Mouse (Mus musculus) inflammation-experienced regulatory T-cells, adult 6 months (primary cell): ENCODE measurements around the gene Ndufb7. TPM values are rescaled to one million over a fixed set of nuclear protein-coding genes. Genes with fewer than 3 reads are reported as not detected.

Experiments
- ATAC-seq: one replicate; pipeline ENCODE4 v1.8.0; 2017
- polyA plus RNA-seq, 3 experiments: library from polyadenylated mRNA; unstranded; fragments of 100-300 nt; shearing (Covaris generic); gene quantifications; one replicate each; pipeline ENCODE4 v1.2.1; 2017

The Ndufb7 gene
- polyA plus RNA-seq, 3 experiments from 2014 or later, result 284 to 389 (median 291) TPM

DNA sequence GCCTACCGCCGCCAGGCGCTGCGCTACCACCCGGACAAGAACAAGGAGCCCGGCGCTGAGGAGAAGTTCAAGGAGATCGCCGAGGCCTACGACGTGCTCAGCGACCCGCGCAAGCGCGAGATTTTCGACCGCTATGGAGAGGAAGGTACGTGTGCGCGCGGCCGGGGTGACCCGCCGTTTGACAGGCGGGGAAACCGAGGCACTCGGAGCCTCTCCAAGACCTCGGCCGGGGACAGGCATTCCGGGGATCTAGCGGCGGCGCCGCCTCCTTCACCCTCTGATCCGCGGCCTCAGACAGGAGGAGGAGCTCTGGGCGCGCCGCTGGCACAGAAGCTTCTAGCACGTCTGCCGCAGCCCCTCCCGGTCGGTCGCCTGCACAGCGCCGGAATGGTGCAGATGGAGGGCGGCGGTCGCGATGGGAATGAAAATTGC is 41.9 kb downstream of the Ndufb7 start:
- ATAC-seq, result peak; percentile 53

DNA sequence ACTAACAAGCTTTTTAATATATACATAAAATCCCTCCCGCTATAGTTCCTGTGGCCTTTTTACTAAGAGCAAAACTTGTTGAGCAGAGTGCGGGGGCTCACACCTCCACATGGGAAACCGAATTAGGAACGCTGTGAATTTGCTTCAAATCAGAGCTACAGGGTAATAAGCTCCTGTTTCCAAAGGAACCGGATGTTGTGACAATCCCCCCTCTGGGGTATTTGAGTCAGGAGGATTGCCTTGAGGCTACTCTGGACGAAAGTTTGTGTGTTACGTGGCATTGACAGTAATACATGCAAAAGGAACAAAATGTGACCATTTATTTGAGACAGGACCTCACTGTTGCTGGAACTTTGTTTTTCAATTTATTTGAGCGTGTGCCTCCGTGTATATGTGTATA is 42.6 kb downstream of the Ndufb7 start:
- ATAC-seq, result no peak

DNA sequence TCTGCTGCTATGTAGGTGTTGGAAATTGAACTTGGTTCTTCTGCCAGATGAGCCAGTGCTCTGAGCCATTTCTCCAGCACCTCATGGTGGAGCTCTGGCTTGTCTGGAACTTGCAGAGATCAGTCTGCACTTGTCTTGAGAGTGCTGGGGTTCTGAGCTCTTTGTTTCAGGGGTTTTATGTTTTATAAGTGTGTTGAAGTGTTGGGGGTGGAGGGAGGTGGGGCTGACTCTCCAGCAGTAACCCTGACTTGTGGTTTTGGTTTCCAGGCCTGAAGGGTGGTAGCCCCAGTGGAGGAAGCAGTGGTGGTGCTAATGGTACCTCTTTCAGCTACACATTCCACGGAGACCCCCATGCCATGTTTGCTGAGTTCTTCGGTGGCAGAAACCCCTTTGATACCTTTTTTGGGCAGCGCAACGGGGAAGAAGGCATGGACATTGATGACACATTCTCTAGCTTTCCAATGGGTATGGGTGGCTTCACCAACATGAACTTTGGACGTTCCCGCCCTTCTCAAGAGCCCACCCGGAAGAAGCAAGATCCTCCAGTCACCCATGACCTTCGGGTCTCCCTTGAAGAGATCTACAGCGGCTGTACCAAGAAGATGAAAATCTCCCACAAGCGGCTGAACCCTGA is 43.2 kb downstream of the Ndufb7 start:
- ATAC-seq, result no peak

DNA sequence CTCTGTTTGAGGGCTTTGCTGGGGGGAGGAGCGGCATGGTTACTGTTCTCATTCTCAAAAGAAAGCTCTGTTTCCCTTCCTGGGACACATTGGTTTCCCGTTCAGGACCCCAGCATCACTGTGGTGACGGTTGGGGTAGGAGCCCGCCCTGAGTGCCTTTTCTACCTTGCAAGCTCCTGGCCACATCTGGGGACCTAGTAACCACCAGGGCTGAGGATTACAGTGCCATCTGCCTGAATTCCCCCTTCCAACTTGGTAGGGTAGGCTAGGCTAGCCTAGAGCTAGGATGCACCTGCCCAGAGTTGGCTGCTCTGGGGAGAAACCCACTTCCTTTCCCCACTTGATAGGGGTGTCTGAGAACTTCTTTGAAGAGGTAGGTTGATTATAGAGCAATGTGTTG is 45.5 kb downstream of the Ndufb7 start:
- no peak for ATAC-seq

DNA sequence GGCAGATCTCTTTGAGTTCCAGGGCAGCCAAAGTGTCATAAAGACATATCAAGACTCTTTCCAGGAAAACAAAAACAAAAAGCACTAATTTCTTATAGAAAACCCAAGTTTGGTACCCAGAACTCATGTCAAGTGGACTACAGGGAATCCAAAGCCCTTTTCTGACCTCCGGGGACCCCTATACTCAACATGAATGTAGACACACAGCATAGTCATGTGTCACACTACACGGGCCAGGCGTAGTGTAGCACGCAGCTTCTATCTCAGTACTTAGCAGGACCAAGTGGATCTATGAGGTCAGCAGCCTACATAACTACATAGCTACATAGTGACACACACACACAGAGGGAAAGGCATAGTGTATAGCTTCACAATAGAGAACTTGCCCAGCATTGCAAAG is 47.2 kb downstream of the Ndufb7 start:
- no peak for ATAC-seq

DNA sequence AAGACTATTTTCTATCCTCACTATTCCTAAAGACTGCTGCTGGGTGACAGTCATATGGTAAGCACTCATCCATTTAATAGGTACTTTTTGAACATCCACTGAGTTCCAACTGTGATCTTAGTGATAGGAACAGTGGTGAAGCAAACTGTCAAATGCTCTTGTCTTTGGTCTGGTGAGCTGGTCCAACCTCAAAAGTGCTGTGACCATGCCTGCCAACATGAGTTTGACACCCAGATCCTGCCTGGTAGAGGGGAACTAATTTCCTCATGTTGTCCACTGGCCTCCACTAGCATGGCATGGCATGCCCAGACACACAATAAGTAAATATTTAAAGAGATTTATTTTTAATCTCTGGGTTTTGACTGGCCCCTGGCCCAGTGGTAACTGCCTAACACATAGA is 50.2 kb downstream of the Ndufb7 start:
- no peak for ATAC-seq

DNA sequence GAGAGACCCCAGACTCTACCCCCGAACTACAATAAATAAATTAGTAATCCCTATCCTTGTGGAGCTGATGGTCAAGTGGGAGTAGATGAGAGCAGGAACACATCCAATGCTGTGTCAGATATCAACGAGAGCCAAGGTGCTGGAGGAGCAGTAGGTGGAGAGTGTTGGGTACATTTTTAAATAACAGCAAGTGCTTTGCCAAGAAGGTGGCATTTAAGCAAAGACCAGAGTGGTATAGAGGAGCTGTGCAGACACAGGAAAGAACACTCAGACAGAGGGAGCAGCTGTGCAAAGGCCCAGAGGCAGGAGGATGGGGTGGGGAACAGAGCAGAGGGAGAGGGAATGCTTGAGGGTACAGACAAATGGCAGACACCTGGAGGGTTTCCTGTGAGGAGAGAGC is 50.6 kb downstream of the Ndufb7 start:
- no peak for ATAC-seq

DNA sequence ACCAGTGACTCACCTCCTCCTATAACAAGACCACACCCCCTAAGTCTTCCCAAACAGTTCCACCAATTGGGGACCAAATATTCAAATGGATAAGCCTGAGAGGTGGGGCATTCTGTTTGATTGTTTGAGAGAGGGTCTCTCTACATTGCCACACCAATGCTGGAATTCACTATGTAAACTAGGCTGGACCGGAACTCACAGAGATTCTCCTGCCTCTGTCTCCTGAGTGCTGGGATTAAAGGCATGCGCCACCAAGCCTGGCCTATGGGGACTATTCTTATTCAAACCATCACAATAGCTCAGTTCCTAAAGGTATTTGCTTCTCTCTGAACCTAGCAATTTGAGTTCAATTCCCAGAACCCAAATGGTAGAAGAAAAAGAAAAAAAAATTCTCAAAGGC is 52.1 kb downstream of the Ndufb7 start:
- no peak for ATAC-seq

DNA sequence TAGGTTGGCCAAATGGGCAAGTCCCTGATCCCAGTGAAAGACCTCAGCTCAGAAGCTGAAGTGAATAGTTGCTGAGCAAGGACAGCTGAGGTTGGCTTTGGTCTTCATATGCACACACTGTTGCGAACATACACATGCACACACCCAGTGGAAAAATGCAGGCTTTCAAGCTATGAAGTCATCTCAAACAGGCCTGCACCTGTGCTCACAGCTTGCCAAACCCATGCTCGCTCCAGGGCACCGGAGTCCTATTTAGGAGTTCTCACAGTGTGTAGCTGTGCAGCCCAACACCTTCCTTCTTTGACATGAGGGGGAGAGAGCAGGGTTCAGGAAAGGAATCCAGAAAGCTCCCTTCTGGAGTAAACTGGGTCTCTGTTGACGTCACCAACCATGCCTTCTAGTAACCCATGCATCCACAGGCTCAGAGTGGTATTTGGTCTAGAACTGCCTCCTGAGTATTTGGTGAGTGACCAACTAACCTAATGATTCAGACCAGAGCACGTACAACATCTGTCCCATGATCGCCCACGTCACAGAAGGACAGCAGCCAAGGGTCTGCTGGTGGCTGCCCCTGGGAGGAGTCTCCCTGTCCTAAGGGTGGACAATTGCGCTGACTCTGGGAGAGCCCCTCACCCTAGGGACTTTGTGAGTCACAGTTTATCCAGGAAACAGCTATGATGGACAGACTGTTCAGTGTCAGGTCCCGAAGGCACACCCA is 53.3 kb downstream of the Ndufb7 start:
- ATAC-seq, result no peak

Other genes starting within 250 kb of the Ndufb7 start
- gene Elmod2, start 234.2 kb upstream of the Ndufb7 start, polyA plus RNA-seq, result 10 to 100 TPM in 2 of 3 experiments, 1 to 10 TPM in 1; 9.0 to 10.7 (median 10.4) TPM
- gene Mgat4d, start 218.2 kb upstream of the Ndufb7 start, polyA plus RNA-seq, result not detected
- 1 to 10 TPM in 1 of 3 experiments, under 1 TPM in 1, not detected in 1; 0.71 to 7.2 TPM for gene Clgn, start 176.8 kb upstream of the Ndufb7 start, polyA plus RNA-seq
- gene Scoc, start 108.3 kb upstream of the Ndufb7 start, polyA plus RNA-seq, result 10 to 100 TPM; 26.8 to 34.5 (median 30.6) TPM
- not detected for gene Olfr370, start 30.9 kb upstream of the Ndufb7 start, polyA plus RNA-seq
- 100 to 1,000 TPM; 341 to 488 (median 426) TPM for gene Tecr, start 41.3 kb downstream of the Ndufb7 start, polyA plus RNA-seq
- gene Dnajb1, start 41.5 kb downstream of the Ndufb7 start, polyA plus RNA-seq, result 10 to 100 TPM; 36.3 to 53.7 (median 41.0) TPM
- 10 to 100 TPM; 14.4 to 18.1 (median 14.7) TPM for gene Gipc1, start 86.0 kb downstream of the Ndufb7 start, polyA plus RNA-seq
- 1 to 10 TPM in 2 of 3 experiments, under 1 TPM in 1; 0.60 to 1.2 (median 1.1) TPM for gene Ptger1, start 100.0 kb downstream of the Ndufb7 start, polyA plus RNA-seq
- gene Pkn1, start 132.5 kb downstream of the Ndufb7 start, polyA plus RNA-seq, result 10 to 100 TPM; 20.3 to 27.7 (median 24.6) TPM
- gene Ddx39, start 148.5 kb downstream of the Ndufb7 start, polyA plus RNA-seq, result 100 to 1,000 TPM; 166 to 211 (median 167) TPM
- gene Adgre5, start 174.7 kb downstream of the Ndufb7 start, polyA plus RNA-seq, result 100 to 1,000 TPM; 177 to 212 (median 210) TPM